In genomic region chr2:58626136-58626769, GRCm38 (mm10) we compare ENCODE assay signal across 17 mouse cellular contexts. TPM values are rescaled to one million over a fixed set of nuclear protein-coding genes. Genes with fewer than 3 reads are reported as not detected.
DNase-seq lines count a peak whose midpoint lies in the region; ATAC-seq and TF ChIP-seq lines count a peak whose summit lies in the region.
"Had no signal": no experiment of that assay in that cellular context is flagged by ENCODE, and none has a peak within 500 bp of the region (broad histone marks: within the 10 kb centered on the region; RNA-seq: fewer than 3 reads in every experiment).

No protein-coding gene starts in this region.

- no peak overlapping the region for H3K27ac ChIP-seq in embryonic facial prominence, embryonic 11.5 days (replicated peaks; ENCODE audit: low read depth, low read length)
- H3K27ac ChIP-seq in embryonic facial prominence, embryonic 10.5 days (replicated peaks), result no peak overlapping the region
- peak overlapping the region; percentile 67 for H3K27ac ChIP-seq in midbrain, embryonic 10.5 days (replicated peaks)
- H3K27ac ChIP-seq in midbrain, embryonic 16.5 days (ENCODE audit: low read length), result no peak overlapping the region
- no peak overlapping the region for H3K27ac ChIP-seq in forebrain, embryonic 14.5 days (ENCODE audit: low read depth, low read length)
- no peak overlapping the region for H3K27ac ChIP-seq in midbrain, postnatal 0 days (ENCODE audit: low read depth, low read length)
- H3K27ac ChIP-seq: left cerebral cortex, adult 2 months; limb, embryonic 13.5 days had no signal

- no peaks in the 10 kb centered on the region for H3K9me3 ChIP-seq in embryonic facial prominence, embryonic 11.5 days (replicated peaks; ENCODE audit: control insufficient read depth, low read length)
- no peaks in the 10 kb centered on the region for H3K9me3 ChIP-seq in embryonic facial prominence, embryonic 10.5 days
- no peaks in the 10 kb centered on the region for H3K9me3 ChIP-seq in midbrain, embryonic 10.5 days (replicated peaks)
- no peaks in the 10 kb centered on the region; the same call in 1 of the 2 replicates for H3K9me3 ChIP-seq in midbrain, embryonic 16.5 days (replicated peaks; ENCODE audit: control insufficient read depth, low read length, poor library complexity, severe bottlenecking)
- H3K9me3 ChIP-seq in forebrain, embryonic 14.5 days (replicated peaks; ENCODE audit: control insufficient read depth, low read length), result no peaks in the 10 kb centered on the region
- H3K9me3 ChIP-seq in midbrain, postnatal 0 days (ENCODE audit: low read length), result no peaks in the 10 kb centered on the region
- H3K9me3 ChIP-seq: limb, embryonic 13.5 days had no signal

- no peaks in the 10 kb centered on the region for H3K36me3 ChIP-seq in embryonic facial prominence, embryonic 11.5 days (replicated peaks; ENCODE audit: control insufficient read depth, insufficient read depth, low read depth, low read length)
- no peaks in the 10 kb centered on the region for H3K36me3 ChIP-seq in embryonic facial prominence, embryonic 10.5 days (replicated peaks)
- no peaks in the 10 kb centered on the region for H3K36me3 ChIP-seq in midbrain, embryonic 10.5 days
- no peaks in the 10 kb centered on the region for H3K36me3 ChIP-seq in midbrain, embryonic 16.5 days (ENCODE audit: control insufficient read depth, insufficient read depth, low read length)
- H3K36me3 ChIP-seq in forebrain, embryonic 14.5 days (ENCODE audit: control insufficient read depth, insufficient read depth, low read length), result no peaks in the 10 kb centered on the region
- H3K36me3 ChIP-seq in midbrain, postnatal 0 days (ENCODE audit: insufficient read depth, low read length), result peaks cover 3% of the 10 kb centered on the region; the same call in 1 of the 2 replicates
- H3K36me3 ChIP-seq: G1E; limb, embryonic 13.5 days had no signal

- no peak overlapping the region for H3K9ac ChIP-seq in embryonic facial prominence, embryonic 11.5 days (replicated peaks; ENCODE audit: low read length)
- H3K9ac ChIP-seq in midbrain, embryonic 16.5 days (ENCODE audit: low read depth, low read length), result no peak overlapping the region
- H3K9ac ChIP-seq in forebrain, embryonic 14.5 days (ENCODE audit: low read length), result no peak overlapping the region
- no peak overlapping the region for H3K9ac ChIP-seq in midbrain, postnatal 0 days (replicated peaks; ENCODE audit: low read length, poor library complexity, severe bottlenecking)
- H3K9ac ChIP-seq: limb, embryonic 13.5 days; lung, embryonic 14.5 days had no signal

- H3K4me1 ChIP-seq in embryonic facial prominence, embryonic 11.5 days (ENCODE audit: control insufficient read depth, insufficient read depth, low read length), result no peaks in the 10 kb centered on the region
- peaks cover 11% of the 10 kb centered on the region; the same call in 1 of the 2 replicates for H3K4me1 ChIP-seq in embryonic facial prominence, embryonic 10.5 days
- peaks cover 44% of the 10 kb centered on the region for H3K4me1 ChIP-seq in midbrain, embryonic 10.5 days
- peaks cover 4% of the 10 kb centered on the region; the same call in 1 of the 2 replicates for H3K4me1 ChIP-seq in midbrain, embryonic 16.5 days (ENCODE audit: control insufficient read depth, insufficient read depth, low read length)
- H3K4me1 ChIP-seq in forebrain, embryonic 14.5 days (ENCODE audit: control insufficient read depth, insufficient read depth, low read length), result peaks cover 10% of the 10 kb centered on the region
- no peaks in the 10 kb centered on the region for H3K4me1 ChIP-seq in midbrain, postnatal 0 days (ENCODE audit: insufficient read depth, low read length)

- whole genome bisulfite sequencing in embryonic facial prominence, embryonic 11.5 days, result 19% methylated on average over 8 of the region's 8 CpGs
- WGBS in embryonic facial prominence, embryonic 10.5 days, result 14% methylated on average over 8 of the region's 8 CpGs
- WGBS in midbrain, embryonic 10.5 days, result 6% methylated on average over 8 of the region's 8 CpGs
- WGBS in midbrain, embryonic 16.5 days, result 9% methylated on average over 8 of the region's 8 CpGs
- 2% methylated on average over 8 of the region's 8 CpGs for WGBS in forebrain, embryonic 14.5 days
- 15% methylated on average over 8 of the region's 8 CpGs for WGBS in midbrain, postnatal 0 days

- no peak for TF ChIP-seq CTCF in midbrain, postnatal 0 days (IDR thresholded peaks at IDR 0.05)

- ATAC-seq in embryonic facial prominence, embryonic 11.5 days (replicated peaks; ENCODE audit: insufficient number of reproducible peaks, low FRiP score, low TSS enrichment, low read depth), result no peak
- ATAC-seq in midbrain, embryonic 16.5 days, result no peak; the same call in 1 of the 2 replicates
- ATAC-seq in forebrain, embryonic 14.5 days, result no peak
- ATAC-seq in midbrain, postnatal 0 days (ENCODE audit: low FRiP score), result no peak
- ATAC-seq: activated CD4-positive, CD25-positive, alpha-beta regulatory T cell, adult 4 months; intestine, postnatal 0 days had no signal

- H3K27me3 ChIP-seq in embryonic facial prominence, embryonic 11.5 days (ENCODE audit: control insufficient read depth, insufficient read depth, low read length), result no peaks in the 10 kb centered on the region
- peaks cover 40% of the 10 kb centered on the region for H3K27me3 ChIP-seq in embryonic facial prominence, embryonic 10.5 days (replicated peaks; ENCODE audit: low read depth, poor library complexity, severe bottlenecking)
- H3K27me3 ChIP-seq in midbrain, embryonic 10.5 days (ENCODE audit: low read depth, poor library complexity, severe bottlenecking), result peaks cover 52% of the 10 kb centered on the region
- no peaks in the 10 kb centered on the region; the same call in 1 of the 2 replicates for H3K27me3 ChIP-seq in midbrain, embryonic 16.5 days (ENCODE audit: control insufficient read depth, insufficient read depth, low read depth, low read length)
- peaks cover 10% of the 10 kb centered on the region; the same call in 1 of the 2 replicates for H3K27me3 ChIP-seq in forebrain, embryonic 14.5 days (replicated peaks; ENCODE audit: control insufficient read depth, insufficient read depth, low read length)
- no peaks in the 10 kb centered on the region for H3K27me3 ChIP-seq in midbrain, postnatal 0 days (ENCODE audit: insufficient read depth, low read length)
- H3K27me3 ChIP-seq: limb, embryonic 13.5 days had no signal

- H3K4me3 ChIP-seq in embryonic facial prominence, embryonic 11.5 days (ENCODE audit: low read depth, low read length), result no peak overlapping the region
- H3K4me3 ChIP-seq in embryonic facial prominence, embryonic 10.5 days, result no peak overlapping the region
- peak overlapping the region; percentile 11; the same call in 1 of the 2 replicates for H3K4me3 ChIP-seq in midbrain, embryonic 10.5 days
- H3K4me3 ChIP-seq in midbrain, embryonic 16.5 days (ENCODE audit: low read depth, low read length), result no peak overlapping the region
- no peak overlapping the region for H3K4me3 ChIP-seq in forebrain, embryonic 14.5 days (ENCODE audit: low read depth, low read length)
- H3K4me3 ChIP-seq in midbrain, postnatal 0 days (ENCODE audit: low read depth, low read length), result no peak overlapping the region
- H3K4me3 ChIP-seq: left cerebral cortex, adult 2 months; limb, embryonic 13.5 days had no signal

- no peak overlapping the region for H3K4me2 ChIP-seq in embryonic facial prominence, embryonic 11.5 days (ENCODE audit: low read depth, low read length)
- no peak overlapping the region for H3K4me2 ChIP-seq in midbrain, embryonic 16.5 days (ENCODE audit: low read length)
- no peak overlapping the region for H3K4me2 ChIP-seq in forebrain, embryonic 14.5 days (ENCODE audit: low read length)
- no peak overlapping the region for H3K4me2 ChIP-seq in midbrain, postnatal 0 days (ENCODE audit: low read depth, low read length, poor library complexity, severe bottlenecking)
- H3K4me2 ChIP-seq: limb, embryonic 13.5 days; lung, embryonic 14.5 days had no signal

- DNase-seq in embryonic facial prominence, embryonic 11.5 days (ENCODE audit: low spot score), result peak; percentile 6
- no peak for DNase-seq in embryonic facial prominence, embryonic 10.5 days (ENCODE audit: low spot score)
- peak; percentile 35 for DNase-seq in midbrain, embryonic 10.5 days (ENCODE audit: low spot score)
- peak; percentile 56 for DNase-seq in forebrain, embryonic 14.5 days (ENCODE audit: low spot score)
- DNase-seq in midbrain, postnatal 0 days (ENCODE audit: low spot score), result peak; percentile 24
- DNase-seq in retina, postnatal 1 day, result no peak
- DNase-seq in adrenal gland, postnatal 36 days, result no peak
- DNase-seq: cerebellum, adult 2 months; kidney, postnatal 4 days; lung, embryonic 14.5 days had no signal

RNA-seq across cellular contexts. Expression of gene Upp2, which starts 59.2 kb away (rescaled TPM):
- polyA plus RNA-seq in embryonic facial prominence, embryonic 11.5 days (2014; fragmentation: Nextera tagmentation; extraction: Ambion mirVana), result 5.0 and 7.8 TPM in 2 replicates
- 4.6 and 6.3 TPM in 2 replicates for polyA plus RNA-seq in embryonic facial prominence, embryonic 10.5 days (2016; fragmentation: Nextera tagmentation; extraction: Ambion mirVana)
- 3.0 and 5.3 TPM in 2 replicates for polyA plus RNA-seq in midbrain, embryonic 10.5 days (2016; fragmentation: Nextera tagmentation; extraction: Ambion mirVana)
- polyA plus RNA-seq in midbrain, embryonic 16.5 days (2015; fragmentation: Nextera tagmentation; extraction: Ambion mirVana), result 14.3 and 16.6 TPM in 2 replicates
- 13.1 TPM in 2 replicates for polyA plus RNA-seq in forebrain, embryonic 14.5 days (2014; fragmentation: Nextera tagmentation; extraction: Ambion mirVana)
- total RNA-seq in midbrain, postnatal 0 days (2014; rRNA removed), result 6.7 and 11.6 TPM in 2 replicates
- polyA plus RNA-seq in midbrain, postnatal 0 days (2015; fragmentation: Nextera tagmentation; extraction: Ambion mirVana), result 9.8 and 11.6 TPM in 2 replicates
- 10 to 100 TPM; 12.5 to 16.0 TPM for total RNA-seq in adrenal gland, postnatal 36 days (2021)
- total RNA-seq: neutrophil, adult 5-6 weeks had no signal
- polyA plus RNA-seq: G1E had no signal

RNA-seq across cellular contexts. Expression of gene Acvr1, which starts 59.3 kb away (rescaled TPM):
- 6.1 and 7.1 TPM in 2 replicates for polyA plus RNA-seq in embryonic facial prominence, embryonic 11.5 days (2014; fragmentation: Nextera tagmentation; extraction: Ambion mirVana)
- 3.7 and 4.3 TPM in 2 replicates for polyA plus RNA-seq in embryonic facial prominence, embryonic 10.5 days (2016; fragmentation: Nextera tagmentation; extraction: Ambion mirVana)
- polyA plus RNA-seq in midbrain, embryonic 10.5 days (2016; fragmentation: Nextera tagmentation; extraction: Ambion mirVana), result 2.9 and 3.2 TPM in 2 replicates
- polyA plus RNA-seq in midbrain, embryonic 16.5 days (2015; fragmentation: Nextera tagmentation; extraction: Ambion mirVana), result 4.4 and 4.9 TPM in 2 replicates
- polyA plus RNA-seq in forebrain, embryonic 14.5 days (2014; fragmentation: Nextera tagmentation; extraction: Ambion mirVana), result 8.7 and 9.5 TPM in 2 replicates
- total RNA-seq in midbrain, postnatal 0 days (2014; rRNA removed), result 10.0 and 12.6 TPM in 2 replicates
- 3.6 and 4.1 TPM in 2 replicates for polyA plus RNA-seq in midbrain, postnatal 0 days (2015; fragmentation: Nextera tagmentation; extraction: Ambion mirVana)
- 100 to 1,000 TPM in 1 of 2 experiments, 10 to 100 TPM in 1; 36.5 to 140 TPM for total RNA-seq in adrenal gland, postnatal 36 days (2021)
- total RNA-seq: neutrophil, adult 5-6 weeks had no signal
- polyA plus RNA-seq: G1E had no signal

Comparison
In these comparisons a context has a peak if more than half of its experiments do, and no peak if none do; other contexts are left out.
1. DNase-seq: peak in embryonic facial prominence, embryonic 11.5 days (single experiment), midbrain, embryonic 10.5 days (single experiment), forebrain, embryonic 14.5 days (single experiment) and midbrain, postnatal 0 days (single experiment); none in embryonic facial prominence, embryonic 10.5 days (single experiment), retina, postnatal 1 day (single experiment) and adrenal gland, postnatal 36 days (0 of 2).